Mouse (Mus musculus) liver, adult 2 months (tissue): ENCODE measurements around the gene Irx2. TPM values are rescaled to one million over a fixed set of nuclear protein-coding genes. Genes with fewer than 3 reads are reported as not detected.
A peak's percentile ranks its signal among the peaks of the same experiment; 100 is the strongest.

Experiments used
- DNase-seq: peaks from one replicate; pipeline ENCODE4 v3.0.0-alpha.2; 2011; ENCODE audit warnings: low read depth, low spot score; ENCODE audit errors: extremely low read depth
- H3K27ac ChIP-seq: fragments of 200-500 bp; replicated peaks from 2 replicates; pipeline ENCODE4 v1.5.1; 2012; ENCODE audit warnings: low read depth, mild to moderate bottlenecking, control low read depth, inconsistent platforms, low read length; ENCODE audit not compliant: insufficient read depth
- H3K27me3 ChIP-seq: fragments of 200-500 bp; 2 replicates; pipeline ENCODE4 v1.6.1; 2012; ENCODE audit warnings: mild to moderate bottlenecking, moderate library complexity, low read length, inconsistent platforms; ENCODE audit not compliant: control insufficient read depth, insufficient read depth
- H3K36me3 ChIP-seq: fragments of 200-500 bp; 2 replicates; pipeline ENCODE4 v1.6.1; 2012; ENCODE audit warnings: low read length, inconsistent platforms; ENCODE audit not compliant: control insufficient read depth, insufficient read depth
- H3K4me1 ChIP-seq: fragments of 200-500 bp; 2 replicates; pipeline ENCODE4 v1.6.1; 2011; ENCODE audit warnings: low read length; ENCODE audit not compliant: control insufficient read depth, insufficient read depth
- H3K4me3 ChIP-seq: fragments of 200-500 bp; 2 replicates; pipeline ENCODE4 v1.5.1; 2011; ENCODE audit warnings: low read depth, mild to moderate bottlenecking, control low read depth, low read length, moderate library complexity; ENCODE audit not compliant: insufficient read depth
- H3K79me2 ChIP-seq: fragments of 200-500 bp; 2 replicates; pipeline ENCODE4 v1.6.1; 2012; ENCODE audit warnings: inconsistent platforms, mild to moderate bottlenecking, low read length, moderate library complexity; ENCODE audit not compliant: control insufficient read depth, insufficient read depth
- H3K9ac ChIP-seq: fragments of 200-500 bp; 2 replicates; pipeline ENCODE4 v1.6.1; 2012; ENCODE audit warnings: low read depth, mild to moderate bottlenecking, control low read depth, inconsistent platforms, low read length
- CTCF ChIP-seq: fragments of 200-500 bp; IDR thresholded peaks from 2 replicates; pipeline ENCODE4 v1.5.1; 2011; ENCODE audit warnings: low read depth, low read length, control low read depth
- POLR2A ChIP-seq: fragments of 200-500 bp; IDR thresholded peaks from 2 replicates; pipeline ENCODE4 v1.6.1; 2011; ENCODE audit warnings: low read length, control low read depth; ENCODE audit not compliant: insufficient read depth; ENCODE audit errors: extremely low read depth
- WGBS: fragments of 180-500 bp; shearing (Covaris S2); methylation state at CpG from one replicate; pipeline ENCODE4 v1.1.7; 2018; 5-methylcytosine and 5-hydroxymethylcytosine counted together
- polyA plus RNA-seq: library from polyadenylated mRNA; depleted of rRNA; stranded (reverse); fragments of >200 nt; gene quantifications from 2 replicates; pipeline ENCODE4 v1.2.3, GENCODE M21; 2012; rRNA removed
- total RNA-seq: library from RNA; depleted of rRNA; stranded (reverse); fragments of >200 nt; gene quantifications from 2 replicates; pipeline ENCODE4 v1.2.3, GENCODE M21; 2014; rRNA removed

Gene Irx2
- total RNA-seq (not detected in 2 replicates), polyA plus RNA-seq (0.30 TPM in 1 of 2 replicates, not detected in the other)

- H3K9ac ChIP-seq = no peak within 1 kb of the TSS
- peak within 1 kb of the TSS; percentile 15; the same call in 1 of the 2 replicates for H3K4me3 ChIP-seq
- H3K27ac ChIP-seq = no peak within 1 kb of the TSS
- peaks cover 45% of the 10 kb centered on the region for H3K27me3 ChIP-seq
- no peaks in the 10 kb centered on the region for H3K79me2 ChIP-seq
- H3K36me3 ChIP-seq = no peaks in the 10 kb centered on the region
- peak; percentile 32 for DNase-seq
- H3K4me1 ChIP-seq = 0 out of 2 replicates have a peak, but pooled peaks cover 3% of the 10 kb centered on the region
- TF ChIP-seq POLR2A = no peak
- WGBS = 3% methylated on average over 41 of the region's 45 CpGs
These were observed at the start of gene Irx2 for GRCm38 (mm10) chr13:72628462-72628916. Gene Irx2 (plus strand): TSS chr13:72628820.

- Histone ChIP-seq H3K9ac (no peak overlapping the region), H3K79me2 (no peaks in the 10 kb centered on the region), H3K27ac (no peak overlapping the region), H3K4me3 (no peak overlapping the region), H3K4me1 (no peaks in the 10 kb centered on the region), H3K36me3 (no peaks in the 10 kb centered on the region), H3K27me3 (no peaks in the 10 kb centered on the region)
- DNase-seq = no peak
- TF ChIP-seq POLR2A (no peak), CTCF (no peak)
- WGBS = 73% methylated on average over 2 of the region's 2 CpGs
These were observed 47.3 kb upstream of the Irx2 start for GRCm38 (mm10) chr13:72581276-72581675.

- H3K27ac ChIP-seq = no peak overlapping the region
- WGBS = 42% methylated on average over 4 of the region's 4 CpGs
- H3K9ac ChIP-seq = no peak overlapping the region
- H3K27me3 ChIP-seq = no peaks in the 10 kb centered on the region; the same call in 1 of the 2 replicates
- H3K4me1 ChIP-seq = no peaks in the 10 kb centered on the region
- no peak for DNase-seq
- no peaks in the 10 kb centered on the region for H3K79me2 ChIP-seq
- H3K4me3 ChIP-seq = no peak overlapping the region
- no peak for TF ChIP-seq CTCF
- TF ChIP-seq POLR2A = no peak
- no peaks in the 10 kb centered on the region for H3K36me3 ChIP-seq
These were observed 36.1 kb upstream of the Irx2 start for GRCm38 (mm10) chr13:72592526-72592925.

GRCm38 (mm10) chr13:72593310-72593709, 35.3 kb upstream of the Irx2 start:
- 29% methylated on average over 6 of the region's 6 CpGs for WGBS
- H3K27ac ChIP-seq = no peak overlapping the region
- no peaks in the 10 kb centered on the region; the same call in 1 of the 2 replicates for H3K27me3 ChIP-seq
- H3K4me1 ChIP-seq = no peaks in the 10 kb centered on the region
- no peaks in the 10 kb centered on the region for H3K79me2 ChIP-seq
- TF ChIP-seq CTCF (no peak), POLR2A (no peak)
- no peak overlapping the region for H3K9ac ChIP-seq
- H3K4me3 ChIP-seq = no peak overlapping the region
- DNase-seq = no peak
- no peaks in the 10 kb centered on the region for H3K36me3 ChIP-seq

GRCm38 (mm10) chr13:72593710-72594111, 34.9 kb upstream of the Irx2 start:
- no peaks in the 10 kb centered on the region for H3K36me3 ChIP-seq
- H3K79me2 ChIP-seq = no peaks in the 10 kb centered on the region
- H3K4me3 ChIP-seq = no peak overlapping the region
- DNase-seq = no peak
- no peak overlapping the region for H3K27ac ChIP-seq
- TF ChIP-seq CTCF = no peak
- no peak for TF ChIP-seq POLR2A
- no peaks in the 10 kb centered on the region; the same call in 1 of the 2 replicates for H3K27me3 ChIP-seq
- H3K4me1 ChIP-seq = no peaks in the 10 kb centered on the region
- WGBS = 46% methylated on average over 4 of the region's 4 CpGs
- no peak overlapping the region for H3K9ac ChIP-seq

GRCm38 (mm10) chr13:72599254-72599653, 29.4 kb upstream of the Irx2 start:
- 78% methylated on average over 3 of the region's 3 CpGs for WGBS
- DNase-seq = peak; percentile 27
- no peak overlapping the region for H3K4me3 ChIP-seq
- no peaks in the 10 kb centered on the region; the same call in 1 of the 2 replicates for H3K27me3 ChIP-seq
- no peaks in the 10 kb centered on the region for H3K36me3 ChIP-seq
- H3K4me1 ChIP-seq = no peaks in the 10 kb centered on the region
- H3K9ac ChIP-seq = no peak overlapping the region
- H3K27ac ChIP-seq = no peak overlapping the region
- H3K79me2 ChIP-seq = no peaks in the 10 kb centered on the region
- TF ChIP-seq POLR2A (no peak), CTCF (no peak)
